Mouse (Mus musculus): ENCODE data around the gene Dynll1. TPM values are rescaled to one million over a fixed set of nuclear protein-coding genes. Genes with fewer than 3 reads are reported as not detected.

Gene Dynll1
- total RNA-seq, 4 experiments from 2014 or later = 52.9 to 84.2 (median 71.3) TPM

GRCm38 (mm10) chr5:115268266-115268665 lies 32.5 kb downstream of the Dynll1 start:
- peak; percentile 61 for DNase-seq (ENCODE audit: low spot score)

- DNase-seq (ENCODE audit: low spot score) = no peak
Observed at GRCm38 (mm10) chr5:115267469-115268045, 33.2 kb downstream of the Dynll1 start.

GRCm38 (mm10) chr5:115266787-115267468 lies 33.9 kb downstream of the Dynll1 start:
- peak; percentile 54 for DNase-seq (ENCODE audit: low spot score)

GRCm38 (mm10) chr5:115266340-115266739 lies 34.5 kb downstream of the Dynll1 start:
- no peak for DNase-seq (ENCODE audit: low spot score)

- DNase-seq (ENCODE audit: low spot score) = no peak
Observed at GRCm38 (mm10) chr5:115262502-115263291, 38.1 kb downstream of the Dynll1 start.

GRCm38 (mm10) chr5:115261880-115262279 lies 38.9 kb downstream of the Dynll1 start:
- DNase-seq (ENCODE audit: low spot score) = no peak

GRCm38 (mm10) chr5:115261141-115261540 lies 39.7 kb downstream of the Dynll1 start:
- DNase-seq (ENCODE audit: low spot score) = no peak

- no peak for DNase-seq (ENCODE audit: low spot score)
Observed at GRCm38 (mm10) chr5:115260356-115260755, 40.4 kb downstream of the Dynll1 start.

GRCm38 (mm10) chr5:115256909-115257546 lies 43.8 kb downstream of the Dynll1 start:
- DNase-seq (ENCODE audit: low spot score) = no peak

GRCm38 (mm10) chr5:115255472-115255871 lies 45.3 kb downstream of the Dynll1 start:
- DNase-seq (ENCODE audit: low spot score) = no peak

Other genes starting within 250 kb of the Dynll1 start
- gene Gm10401, start 202.7 kb downstream of the Dynll1 start, total RNA-seq (2022) = not detected
- 100 to 1,000 TPM; 225 to 279 (median 244) TPM for gene Acads, start 181.7 kb downstream of the Dynll1 start, total RNA-seq (2022)
- 10 to 100 TPM; 11.8 to 18.5 (median 14.5) TPM for gene Unc119b, start 166.0 kb downstream of the Dynll1 start, total RNA-seq (2022)
- 10 to 100 TPM; 75.2 to 88.5 (median 78.8) TPM for gene Mlec, start 142.8 kb downstream of the Dynll1 start, total RNA-seq (2022)
- gene Cabp1, start 106.6 kb downstream of the Dynll1 start, total RNA-seq (2022) = 1 to 10 TPM; 1.7 to 2.6 (median 1.9) TPM
- 10 to 100 TPM; 26.6 to 35.1 (median 32.8) TPM for gene Pop5, start 65.2 kb downstream of the Dynll1 start, total RNA-seq (2022)
- gene Rnf10, start 28.1 kb downstream of the Dynll1 start, total RNA-seq (2022) = 100 to 1,000 TPM; 355 to 414 (median 370) TPM
- 100 to 1,000 TPM; 138 to 171 (median 161) TPM for gene Coq5, start 21.3 kb downstream of the Dynll1 start, total RNA-seq (2022)
- gene Srsf9, start 26.2 kb upstream of the Dynll1 start, total RNA-seq (2022) = 10 to 100 TPM; 14.2 to 15.5 (median 14.4) TPM
- 10 to 100 TPM; 17.5 to 21.2 (median 19.4) TPM for gene Gatc, start 40.2 kb upstream of the Dynll1 start, total RNA-seq (2022)
- gene Triap1, start 40.2 kb upstream of the Dynll1 start, total RNA-seq (2022) = 10 to 100 TPM; 25.5 to 27.4 (median 25.8) TPM
- gene Cox6a1, start 48.0 kb upstream of the Dynll1 start, total RNA-seq (2022) = 100 to 1,000 TPM; 205 to 218 (median 216) TPM
- gene Msi1, start 128.6 kb upstream of the Dynll1 start, total RNA-seq (2022) = under 1 TPM; 0.16 to 0.52 (median 0.25) TPM
- not detected for gene Pla2g1b, start 165.3 kb upstream of the Dynll1 start, total RNA-seq (2022)
- 10 to 100 TPM; 17.9 to 21.4 (median 19.6) TPM for gene Sirt4, start 183.7 kb upstream of the Dynll1 start, total RNA-seq (2022)
- 10 to 100 TPM; 31.2 to 43.4 (median 34.1) TPM for gene Pxn, start 205.7 kb upstream of the Dynll1 start, total RNA-seq (2022)

All from heart, adult 8-10 months (tissue).